Mouse (Mus musculus): ENCODE measurements around the gene Vmn1r173. TPM values are rescaled to one million over a fixed set of nuclear protein-coding genes. Genes with fewer than 3 reads are reported as not detected.

The Vmn1r173 gene
- not detected for polyA plus RNA-seq (2014; fragmentation: Illumina TruSeq; extraction: RNeasy Lipid Tissue Mini Kit (QIAGEN cat#74804); ENCODE audit: low replicate concordance)

DNA sequence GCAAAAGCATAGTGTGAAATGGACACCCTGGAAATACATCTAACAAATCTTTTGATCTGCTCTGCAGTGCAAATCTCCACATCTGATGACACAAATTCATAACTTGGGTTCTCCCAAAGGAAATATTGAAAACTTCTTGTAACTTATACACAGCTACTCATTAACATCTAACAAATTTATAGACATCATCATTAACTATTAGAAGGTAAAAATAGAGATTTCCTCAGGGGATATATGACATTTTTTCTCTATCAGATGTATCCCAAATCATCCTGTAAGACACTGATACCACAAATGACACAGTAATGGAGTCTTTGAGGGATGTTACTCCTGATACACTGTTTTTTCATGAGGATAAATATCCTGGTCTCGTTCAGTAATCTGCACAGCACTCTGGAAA is at the start of gene Vmn1r173:
Gene Vmn1r173 (plus strand): TSS at position 301 of the 400 bp plus-strand sequence.

DNA sequence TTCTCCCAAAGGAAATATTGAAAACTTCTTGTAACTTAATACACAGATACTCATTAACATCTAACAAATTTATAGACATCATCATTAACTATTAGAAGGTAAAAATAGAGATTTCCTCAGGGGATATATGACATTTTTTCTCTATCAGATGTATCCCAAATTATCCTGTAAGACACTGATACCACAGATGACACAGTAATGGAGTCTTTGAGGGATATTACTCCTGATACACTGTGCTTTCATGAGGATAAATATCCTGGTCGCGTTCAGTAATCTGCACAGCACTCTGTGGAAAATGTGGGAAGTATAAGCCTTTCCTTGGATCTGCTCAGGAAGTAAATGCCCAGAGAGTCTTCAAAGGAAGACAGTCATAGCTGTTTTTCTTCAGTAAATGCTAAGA is 42.5 kb upstream of the Vmn1r173 start, which contains the start of gene Vmn1r172:
Gene Vmn1r172 (plus strand): TSS at position 301 of the 400 bp plus-strand sequence.

DNA sequence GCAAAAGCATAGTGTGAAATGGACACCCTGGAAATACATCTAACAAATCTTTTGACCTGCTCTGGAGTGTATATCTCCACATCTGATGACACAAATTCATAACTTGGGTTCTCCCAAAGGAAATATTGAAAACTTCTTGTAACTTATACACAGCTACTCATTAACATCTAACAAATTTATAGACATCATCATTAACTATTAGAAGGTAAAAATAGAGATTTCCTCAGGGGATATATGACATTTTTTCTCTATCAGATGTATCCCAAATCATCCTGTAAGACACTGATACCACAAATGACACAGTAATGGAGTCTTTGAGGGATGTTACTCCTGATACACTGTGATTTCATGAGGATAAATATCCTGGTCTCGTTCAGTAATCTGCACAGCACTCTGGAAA is 51.5 kb downstream of the Vmn1r173 start, which contains the start of gene Vmn1r174:
Gene Vmn1r174 (plus strand): TSS at position 301 of the 400 bp plus-strand sequence.

Other genes with a start within 250 kb of the Vmn1r173 start
- gene Vmn1r167, start 193.5 kb upstream of the Vmn1r173 start, polyA plus RNA-seq (2014; fragmentation: Illumina TruSeq; extraction: RNeasy Lipid Tissue Mini Kit (QIAGEN cat#74804); ENCODE audit: low replicate concordance), result not detected
- gene Vmn1r168, start 161.0 kb upstream of the Vmn1r173 start, polyA plus RNA-seq (2014; fragmentation: Illumina TruSeq; extraction: RNeasy Lipid Tissue Mini Kit (QIAGEN cat#74804); ENCODE audit: low replicate concordance), result not detected
- gene Vmn1r169, start 125.2 kb upstream of the Vmn1r173 start, polyA plus RNA-seq (2014; fragmentation: Illumina TruSeq; extraction: RNeasy Lipid Tissue Mini Kit (QIAGEN cat#74804); ENCODE audit: low replicate concordance), result not detected
- not detected for gene Vmn1r170, start 94.5 kb upstream of the Vmn1r173 start, polyA plus RNA-seq (2014; fragmentation: Illumina TruSeq; extraction: RNeasy Lipid Tissue Mini Kit (QIAGEN cat#74804); ENCODE audit: low replicate concordance)
- gene Vmn1r171, start 70.0 kb upstream of the Vmn1r173 start, polyA plus RNA-seq (2014; fragmentation: Illumina TruSeq; extraction: RNeasy Lipid Tissue Mini Kit (QIAGEN cat#74804); ENCODE audit: low replicate concordance), result not detected
- not detected for gene Vmn1r172, start 42.4 kb upstream of the Vmn1r173 start, polyA plus RNA-seq (2014; fragmentation: Illumina TruSeq; extraction: RNeasy Lipid Tissue Mini Kit (QIAGEN cat#74804); ENCODE audit: low replicate concordance)
- not detected for gene Vmn1r174, start 51.6 kb downstream of the Vmn1r173 start, polyA plus RNA-seq (2014; fragmentation: Illumina TruSeq; extraction: RNeasy Lipid Tissue Mini Kit (QIAGEN cat#74804); ENCODE audit: low replicate concordance)
- not detected for gene Vmn1r175, start 109.9 kb downstream of the Vmn1r173 start, polyA plus RNA-seq (2014; fragmentation: Illumina TruSeq; extraction: RNeasy Lipid Tissue Mini Kit (QIAGEN cat#74804); ENCODE audit: low replicate concordance)
- not detected for gene Vmn1r176, start 136.7 kb downstream of the Vmn1r173 start, polyA plus RNA-seq (2014; fragmentation: Illumina TruSeq; extraction: RNeasy Lipid Tissue Mini Kit (QIAGEN cat#74804); ENCODE audit: low replicate concordance)
- not detected for gene Vmn1r177, start 165.7 kb downstream of the Vmn1r173 start, polyA plus RNA-seq (2014; fragmentation: Illumina TruSeq; extraction: RNeasy Lipid Tissue Mini Kit (QIAGEN cat#74804); ENCODE audit: low replicate concordance)
- not detected for gene Vmn1r178, start 191.3 kb downstream of the Vmn1r173 start, polyA plus RNA-seq (2014; fragmentation: Illumina TruSeq; extraction: RNeasy Lipid Tissue Mini Kit (QIAGEN cat#74804); ENCODE audit: low replicate concordance)
- not detected for gene Vmn1r179, start 226.3 kb downstream of the Vmn1r173 start, polyA plus RNA-seq (2014; fragmentation: Illumina TruSeq; extraction: RNeasy Lipid Tissue Mini Kit (QIAGEN cat#74804); ENCODE audit: low replicate concordance)
- gene Vmn1r180, start 249.9 kb downstream of the Vmn1r173 start, polyA plus RNA-seq (2014; fragmentation: Illumina TruSeq; extraction: RNeasy Lipid Tissue Mini Kit (QIAGEN cat#74804); ENCODE audit: low replicate concordance), result not detected

All from small intestine, adult 10 weeks (tissue).